Mouse (Mus musculus) G1E (cell line): ENCODE measurements around the gene Noxred1.

ENCODE experiments used
- CTCF ChIP-seq: IDR thresholded peaks from 2 replicates; pipeline ENCODE4 v1.5.1; 2012; ENCODE audit warnings: low read depth, low read length, inconsistent platforms, mixed read lengths
- GATA1 ChIP-seq: IDR thresholded peaks from 2 replicates; pipeline ENCODE4 v1.6.1; 2012; ENCODE audit warnings: borderline replicate concordance, low read length, inconsistent platforms, mixed read lengths
- GATA2 ChIP-seq: IDR thresholded peaks from 2 replicates; pipeline ENCODE4 v1.6.1; 2012; ENCODE audit warnings: low read depth, low read length, inconsistent platforms, borderline replicate concordance
- POLR2AphosphoS5 ChIP-seq: IDR thresholded peaks from 2 replicates; pipeline ENCODE4 v1.6.1; 2012; ENCODE audit warnings: low read depth, low read length, inconsistent platforms; ENCODE audit not compliant: insufficient replicate concordance
- TAL1 ChIP-seq: conservative IDR thresholded peaks from 2 replicates; pipeline ENCODE4 v1.6.1; 2012; ENCODE audit warnings: low read depth, low read length, inconsistent platforms, mixed read lengths

DNA sequence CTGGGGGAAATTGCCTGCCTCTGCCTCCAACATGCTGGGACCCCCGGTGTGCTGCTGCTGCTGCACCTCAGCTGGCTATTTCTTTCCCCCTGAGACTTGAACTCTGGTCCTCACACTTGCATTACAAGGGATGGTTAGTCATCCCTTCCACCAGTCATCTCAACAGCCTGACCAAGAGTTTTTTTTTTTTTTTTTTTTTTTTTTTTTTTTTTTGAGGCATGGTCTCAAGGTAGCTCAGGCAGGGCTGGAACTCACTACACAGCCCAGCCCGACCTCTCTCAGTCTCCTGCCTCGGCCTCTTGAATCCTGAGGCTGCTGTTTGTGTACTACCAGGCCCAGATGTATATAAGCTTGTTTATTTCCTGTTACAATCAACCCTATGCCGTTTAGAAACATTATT lies 45.7 kb upstream of the Noxred1 start:
- TF ChIP-seq CTCF (no peak), GATA2 (no peak), TAL1 (no peak), GATA1 (no peak), POLR2AphosphoS5 (no peak)
